Mouse (Mus musculus) intestine, embryonic 14.5 days (tissue): ENCODE measurements at regions not wholly inside any gene's neighbourhood (a gene's known extent, or its start where the extent isn't known, plus 50 kb on each side); places are given as distances from the start of the nearest gene placed in this dataset.

Source experiments
- ATAC-seq: fragments of 200-750 bp; cut with Nextera tagmentation; replicated peaks from 2 replicates; pipeline ENCODE4 v1.8.0; 2017; ENCODE audit warnings: low read depth, moderate number of reproducible peaks, moderate TSS enrichment, moderate library complexity; ENCODE audit not compliant: low FRiP score, low TSS enrichment
- DNase-seq: peaks from one replicate; pipeline ENCODE4 v3.0.0-alpha.2; 2018; ENCODE audit warnings: low spot score
- H3K27ac ChIP-seq: fragments of 300-500 bp; sonication (generic); 2 replicates; pipeline ENCODE4 v1.5.1; 2014; ENCODE audit warnings: low read depth, mild to moderate bottlenecking, control low read depth
- H3K27me3 ChIP-seq: fragments of 300-500 bp; sonication (generic); replicated peaks from 2 replicates; pipeline ENCODE4 v1.6.1; 2014; ENCODE audit warnings: low read length, control low read depth; ENCODE audit not compliant: control insufficient read depth, insufficient read depth
- H3K36me3 ChIP-seq: fragments of 300-500 bp; sonication (generic); 2 replicates; pipeline ENCODE4 v1.6.1; 2014; ENCODE audit warnings: low read length, control low read depth; ENCODE audit not compliant: control insufficient read depth, insufficient read depth
- H3K4me1 ChIP-seq: fragments of 300-500 bp; sonication (generic); replicated peaks from 2 replicates; pipeline ENCODE4 v1.6.1; 2014; ENCODE audit warnings: low read length, control low read depth, mixed read lengths; ENCODE audit not compliant: control insufficient read depth, insufficient read depth
- H3K4me2 ChIP-seq: fragments of 300-500 bp; sonication (generic); 2 replicates; pipeline ENCODE4 v1.6.1; 2014; ENCODE audit warnings: low read length
- H3K4me3 ChIP-seq: fragments of 300-500 bp; sonication (generic); 2 replicates; pipeline ENCODE4 v1.5.1; 2014; ENCODE audit warnings: low read depth, low read length, control low read depth, mixed read lengths
- H3K9ac ChIP-seq: fragments of 300-500 bp; sonication (generic); 2 replicates; pipeline ENCODE4 v1.6.1; 2014; ENCODE audit warnings: mild to moderate bottlenecking, low read length
- H3K9me3 ChIP-seq: fragments of 300-500 bp; sonication (generic); 2 replicates; pipeline ENCODE4 v1.6.1; 2016; ENCODE audit warnings: low read length, control low read depth; ENCODE audit not compliant: control insufficient read depth
- WGBS: fragments of 180-500 bp; shearing (Covaris S2); extraction: QIAGEN DNeasy Blood & Tissue Kit; methylation state at CpG from one replicate; pipeline ENCODE4 v1.1.7; 2014; 5-methylcytosine and 5-hydroxymethylcytosine counted together

- Histone ChIP-seq H3K36me3 (no peaks in the 10 kb centered on the region), H3K27ac (no peak overlapping the region), H3K9ac (no peak overlapping the region), H3K4me2 (no peak overlapping the region), H3K9me3 (no peaks in the 10 kb centered on the region), H3K27me3 (no peaks in the 10 kb centered on the region), H3K4me3 (no peak overlapping the region), H3K4me1 (no peaks in the 10 kb centered on the region)
- DNase-seq (peak; percentile 48), ATAC-seq (no peak)
- 62% methylated on average over 6 of the region's 6 CpGs for WGBS
Observed at GRCm38 (mm10) chr10:95091086-95091485, 146.5 kb upstream of the Plxnc1 start.

- no peaks in the 10 kb centered on the region for H3K4me1 ChIP-seq
- no peaks in the 10 kb centered on the region for H3K36me3 ChIP-seq
- peak; percentile 49 for DNase-seq
- no peak overlapping the region for H3K9ac ChIP-seq
- ATAC-seq = no peak
- no peak overlapping the region for H3K4me3 ChIP-seq
- 82% methylated on average over 4 of the region's 4 CpGs for WGBS
- H3K27ac ChIP-seq = no peak overlapping the region
- no peaks in the 10 kb centered on the region for H3K9me3 ChIP-seq
- 0 out of 2 replicates have a peak, but pooled peaks cover 2% of the 10 kb centered on the region for H3K27me3 ChIP-seq
- no peak overlapping the region for H3K4me2 ChIP-seq
Observed at GRCm38 (mm10) chr10:95090641-95091040, 146.0 kb upstream of the Plxnc1 start.

- Histone ChIP-seq H3K4me2 (no peak overlapping the region), H3K27me3 (0 out of 2 replicates have a peak, but pooled peaks cover 4% of the 10 kb centered on the region), H3K4me1 (no peaks in the 10 kb centered on the region), H3K9ac (no peak overlapping the region), H3K9me3 (no peaks in the 10 kb centered on the region), H3K4me3 (no peak overlapping the region), H3K36me3 (no peaks in the 10 kb centered on the region), H3K27ac (no peak overlapping the region)
- ATAC-seq (no peak), DNase-seq (peak; percentile 41)
- WGBS = 86% methylated on average over 9 of the region's 9 CpGs
Observed at GRCm38 (mm10) chr10:95090035-95090434, 145.4 kb upstream of the Plxnc1 start.

- Histone ChIP-seq H3K4me3 (no peak overlapping the region), H3K9ac (no peak overlapping the region), H3K9me3 (no peaks in the 10 kb centered on the region), H3K27ac (no peak overlapping the region), H3K27me3 (0 out of 2 replicates have a peak, but pooled peaks cover 4% of the 10 kb centered on the region), H3K4me2 (no peak overlapping the region), H3K36me3 (no peaks in the 10 kb centered on the region), H3K4me1 (no peaks in the 10 kb centered on the region; the same call in 1 of the 2 replicates)
- WGBS = 33% methylated on average over 13 of the region's 13 CpGs
- DNase-seq = peak; percentile 66
- ATAC-seq = peak; percentile 66; the same call in 1 of the 2 replicates
Observed at GRCm38 (mm10) chr10:95087864-95088570, 143.4 kb upstream of the Plxnc1 start.

- H3K36me3 ChIP-seq = no peaks in the 10 kb centered on the region
- no peak overlapping the region for H3K9ac ChIP-seq
- H3K4me2 ChIP-seq = no peak overlapping the region
- H3K4me1 ChIP-seq = no peaks in the 10 kb centered on the region; the same call in 1 of the 2 replicates
- no peak overlapping the region for H3K27ac ChIP-seq
- ATAC-seq (no peak), DNase-seq (no peak)
- H3K4me3 ChIP-seq = no peak overlapping the region
- 50% methylated on average over 4 of the region's 4 CpGs for WGBS
- H3K9me3 ChIP-seq = no peaks in the 10 kb centered on the region
- H3K27me3 ChIP-seq = 0 out of 2 replicates have a peak, but pooled peaks cover 4% of the 10 kb centered on the region
Observed at GRCm38 (mm10) chr10:95086755-95087154, 142.1 kb upstream of the Plxnc1 start.

GRCm38 (mm10) chr10:95085688-95086268, 141.1 kb upstream of the Plxnc1 start:
- no peak for DNase-seq
- Histone ChIP-seq H3K36me3 (no peaks in the 10 kb centered on the region), H3K27me3 (0 out of 2 replicates have a peak, but pooled peaks cover 4% of the 10 kb centered on the region), H3K27ac (no peak overlapping the region), H3K4me2 (no peak overlapping the region), H3K4me1 (no peaks in the 10 kb centered on the region; the same call in 1 of the 2 replicates), H3K9me3 (no peaks in the 10 kb centered on the region), H3K9ac (no peak overlapping the region), H3K4me3 (no peak overlapping the region)
- 85% methylated on average over 8 of the region's 8 CpGs for WGBS
- ATAC-seq = no peak

GRCm38 (mm10) chr10:95083341-95084148, 138.9 kb upstream of the Plxnc1 start:
- no peak for DNase-seq
- Histone ChIP-seq H3K4me3 (no peak overlapping the region), H3K27ac (no peak overlapping the region), H3K4me1 (no peaks in the 10 kb centered on the region; the same call in 1 of the 2 replicates), H3K4me2 (no peak overlapping the region), H3K36me3 (no peaks in the 10 kb centered on the region), H3K27me3 (0 out of 2 replicates have a peak, but pooled peaks cover 4% of the 10 kb centered on the region), H3K9me3 (no peaks in the 10 kb centered on the region), H3K9ac (no peak overlapping the region)
- ATAC-seq = no peak
- 49% methylated on average over 14 of the region's 14 CpGs for WGBS

- H3K4me3 ChIP-seq = no peak overlapping the region
- DNase-seq = no peak
Observed at GRCm38 (mm10) chr10:95082634-95083033, 138.0 kb upstream of the Plxnc1 start.

More at GRCm38 (mm10) chr10:95082634-95083033, 138.0 kb upstream of the Plxnc1 start:
- no peaks in the 10 kb centered on the region for H3K9me3 ChIP-seq
- 0 out of 2 replicates have a peak, but pooled peaks cover 4% of the 10 kb centered on the region for H3K27me3 ChIP-seq
- H3K27ac ChIP-seq = no peak overlapping the region
- H3K4me1 ChIP-seq = no peaks in the 10 kb centered on the region; the same call in 1 of the 2 replicates
- WGBS = 87% methylated on average over 5 of the region's 5 CpGs
- no peaks in the 10 kb centered on the region for H3K36me3 ChIP-seq
- H3K4me2 ChIP-seq = no peak overlapping the region
- no peak for ATAC-seq
- no peak overlapping the region for H3K9ac ChIP-seq
